Mouse (Mus musculus): ENCODE results near the gene Olfr1312. TPM values are rescaled to one million over a fixed set of nuclear protein-coding genes. Genes with fewer than 3 reads are reported as not detected.
"Not testable (repeated sequence)": the region's sequence is repeated elsewhere in the genome, so short reads cannot be mapped to it uniquely, and the experiment has no call there.

Olfr1312 gene
- not detected in 2 replicates for polyA plus RNA-seq (2015; fragmentation: Nextera tagmentation; extraction: Ambion mirVana)

GRCm38 (mm10) chr2:112050138-112050537, at the start of gene Olfr1312:
Gene Olfr1312 (minus strand): TSS chr2:112050238.
- Histone ChIP-seq H3K9me3 (ENCODE audit: low read length) (no peaks in the 10 kb centered on the region), H3K4me2 (replicated peaks; ENCODE audit: low read depth, low read length) (no peak within 1 kb of the TSS), H3K9ac (replicated peaks; ENCODE audit: low read length) (no peak within 1 kb of the TSS), H3K36me3 (ENCODE audit: insufficient read depth, low read length) (no peaks in the 10 kb centered on the region), H3K27ac (ENCODE audit: low read length) (no peak within 1 kb of the TSS), H3K27me3 (ENCODE audit: insufficient read depth, low read length) (no peaks in the 10 kb centered on the region), H3K4me1 (ENCODE audit: insufficient read depth, low read length) (no peaks in the 10 kb centered on the region), H3K4me3 (ENCODE audit: low read length) (no peak within 1 kb of the TSS)
- WGBS = 40% methylated on average over 1 of the region's 1 CpGs
- ATAC-seq (ENCODE audit: low FRiP score, low TSS enrichment) = no peak

GRCm38 (mm10) chr2:112096681-112097080, 46.6 kb upstream of the Olfr1312 start, which contains the start of gene Olfr1314:
Gene Olfr1314 (minus strand): TSS chr2:112096781.
- H3K9ac ChIP-seq (replicated peaks; ENCODE audit: low read length) = no peak within 1 kb of the TSS

GRCm38 (mm10) chr2:112077743-112078142, 27.7 kb upstream of the Olfr1312 start, which contains the start of gene Olfr1313:
Gene Olfr1313 (minus strand): TSS chr2:112077843.
- H3K4me1 ChIP-seq (ENCODE audit: insufficient read depth, low read length) = no peaks in the 10 kb centered on the region
- no peak for ATAC-seq (ENCODE audit: low FRiP score, low TSS enrichment)
- no peak within 1 kb of the TSS for H3K9ac ChIP-seq (replicated peaks; ENCODE audit: low read length)
- no peaks in the 10 kb centered on the region for H3K27me3 ChIP-seq (ENCODE audit: insufficient read depth, low read length)
- H3K4me3 ChIP-seq (ENCODE audit: low read length) = no peak within 1 kb of the TSS
- H3K36me3 ChIP-seq (ENCODE audit: insufficient read depth, low read length) = no peaks in the 10 kb centered on the region
- H3K27ac ChIP-seq (ENCODE audit: low read length) = no peak within 1 kb of the TSS
- H3K4me2 ChIP-seq (replicated peaks; ENCODE audit: low read depth, low read length) = no peak within 1 kb of the TSS
- H3K9me3 ChIP-seq (ENCODE audit: low read length) = no peaks in the 10 kb centered on the region

More at GRCm38 (mm10) chr2:112096681-112097080, 46.6 kb upstream of the Olfr1312 start, which contains the start of gene Olfr1314:
- ATAC-seq (ENCODE audit: low FRiP score, low TSS enrichment) = no peak
- Histone ChIP-seq H3K36me3 (ENCODE audit: insufficient read depth, low read length) (no peaks in the 10 kb centered on the region), H3K27ac (ENCODE audit: low read length) (no peak within 1 kb of the TSS), H3K9me3 (ENCODE audit: low read length) (no peaks in the 10 kb centered on the region), H3K4me1 (ENCODE audit: insufficient read depth, low read length) (no peaks in the 10 kb centered on the region), H3K27me3 (ENCODE audit: insufficient read depth, low read length) (no peaks in the 10 kb centered on the region), H3K4me3 (ENCODE audit: low read length) (no peak within 1 kb of the TSS), H3K4me2 (replicated peaks; ENCODE audit: low read depth, low read length) (no peak within 1 kb of the TSS)

GRCm38 (mm10) chr2:112026971-112027370, 23.1 kb downstream of the Olfr1312 start:
- not testable (repeated sequence) for H3K9me3 ChIP-seq (ENCODE audit: low read length); H3K4me3 ChIP-seq (ENCODE audit: low read length); H3K9ac ChIP-seq (replicated peaks; ENCODE audit: low read length); H3K27ac ChIP-seq (ENCODE audit: low read length); H3K4me1 ChIP-seq (ENCODE audit: insufficient read depth, low read length); H3K36me3 ChIP-seq (ENCODE audit: insufficient read depth, low read length); H3K4me2 ChIP-seq (replicated peaks; ENCODE audit: low read depth, low read length); H3K27me3 ChIP-seq (ENCODE audit: insufficient read depth, low read length)
- WGBS = 47% methylated on average over 6 of the region's 6 CpGs
- peak; percentile 86 for ATAC-seq (ENCODE audit: low FRiP score, low TSS enrichment)

- H3K27ac ChIP-seq (ENCODE audit: low read length) = no peak within 1 kb of the TSS
- no peaks in the 10 kb centered on the region for H3K36me3 ChIP-seq (ENCODE audit: insufficient read depth, low read length)
- no peak within 1 kb of the TSS for H3K4me3 ChIP-seq (ENCODE audit: low read length)
- no peak for ATAC-seq (ENCODE audit: low FRiP score, low TSS enrichment)
- H3K9me3 ChIP-seq (ENCODE audit: low read length) = no peaks in the 10 kb centered on the region
- H3K27me3 ChIP-seq (ENCODE audit: insufficient read depth, low read length) = no peaks in the 10 kb centered on the region
- no peak within 1 kb of the TSS for H3K4me2 ChIP-seq (replicated peaks; ENCODE audit: low read depth, low read length)
- no peak within 1 kb of the TSS for H3K9ac ChIP-seq (replicated peaks; ENCODE audit: low read length)
- 90% methylated on average over 2 of the region's 2 CpGs for WGBS
- no peaks in the 10 kb centered on the region for H3K4me1 ChIP-seq (ENCODE audit: insufficient read depth, low read length)
Measured at GRCm38 (mm10) chr2:112024312-112024711, 25.7 kb downstream of the Olfr1312 start, which contains the start of gene Olfr1311. Gene Olfr1311 (minus strand): TSS chr2:112024412.

- no peak overlapping the region for H3K9ac ChIP-seq (replicated peaks; ENCODE audit: low read length)
- ATAC-seq (ENCODE audit: low FRiP score, low TSS enrichment) = no peak
- H3K9me3 ChIP-seq (ENCODE audit: low read length) = no peaks in the 10 kb centered on the region
- H3K4me2 ChIP-seq (replicated peaks; ENCODE audit: low read depth, low read length) = no peak overlapping the region
- no peaks in the 10 kb centered on the region for H3K36me3 ChIP-seq (ENCODE audit: insufficient read depth, low read length)
- no peak overlapping the region for H3K4me3 ChIP-seq (ENCODE audit: low read length)
- H3K27ac ChIP-seq (ENCODE audit: low read length) = no peak overlapping the region
- H3K27me3 ChIP-seq (ENCODE audit: insufficient read depth, low read length) = no peaks in the 10 kb centered on the region
- no peaks in the 10 kb centered on the region for H3K4me1 ChIP-seq (ENCODE audit: insufficient read depth, low read length)
- 80% methylated on average over 3 of the region's 3 CpGs for WGBS
Measured at GRCm38 (mm10) chr2:112014900-112015299, 35.1 kb downstream of the Olfr1312 start.

GRCm38 (mm10) chr2:112012608-112013007, 37.4 kb downstream of the Olfr1312 start, which contains the start of gene Olfr1310:
Gene Olfr1310 (minus strand): TSS chr2:112012708.
- H3K4me2 ChIP-seq (replicated peaks; ENCODE audit: low read depth, low read length) = no peak within 1 kb of the TSS
- no peak within 1 kb of the TSS for H3K9ac ChIP-seq (replicated peaks; ENCODE audit: low read length)
- no peaks in the 10 kb centered on the region for H3K27me3 ChIP-seq (ENCODE audit: insufficient read depth, low read length)
- H3K36me3 ChIP-seq (ENCODE audit: insufficient read depth, low read length) = no peaks in the 10 kb centered on the region
- no peak within 1 kb of the TSS for H3K27ac ChIP-seq (ENCODE audit: low read length)
- no peaks in the 10 kb centered on the region for H3K4me1 ChIP-seq (ENCODE audit: insufficient read depth, low read length)
- ATAC-seq (ENCODE audit: low FRiP score, low TSS enrichment) = no peak
- no peak within 1 kb of the TSS for H3K4me3 ChIP-seq (ENCODE audit: low read length)
- H3K9me3 ChIP-seq (ENCODE audit: low read length) = no peaks in the 10 kb centered on the region

- no peak within 1 kb of the TSS for H3K4me3 ChIP-seq (ENCODE audit: low read length)
- no peaks in the 10 kb centered on the region for H3K36me3 ChIP-seq (ENCODE audit: insufficient read depth, low read length)
- no peak within 1 kb of the TSS for H3K4me2 ChIP-seq (replicated peaks; ENCODE audit: low read depth, low read length)
- no peaks in the 10 kb centered on the region for H3K27me3 ChIP-seq (ENCODE audit: insufficient read depth, low read length)
- H3K4me1 ChIP-seq (ENCODE audit: insufficient read depth, low read length) = no peaks in the 10 kb centered on the region
- WGBS = 66% methylated on average over 1 of the region's 1 CpGs
- H3K9me3 ChIP-seq (ENCODE audit: low read length) = no peaks in the 10 kb centered on the region
- no peak for ATAC-seq (ENCODE audit: low FRiP score, low TSS enrichment)
- no peak within 1 kb of the TSS for H3K9ac ChIP-seq (replicated peaks; ENCODE audit: low read length)
- H3K27ac ChIP-seq (ENCODE audit: low read length) = no peak within 1 kb of the TSS
Measured at GRCm38 (mm10) chr2:111990181-111990580, 59.9 kb downstream of the Olfr1312 start, which contains the start of gene Olfr1309. Gene Olfr1309 (minus strand): TSS chr2:111990281.

Other genes with a start within 250 kb of the Olfr1312 start
- not detected in 2 replicates for gene Olfr1303, start 229.9 kb downstream of the Olfr1312 start, polyA plus RNA-seq (2015; fragmentation: Nextera tagmentation; extraction: Ambion mirVana)
- gene Olfr1305, start 173.1 kb downstream of the Olfr1312 start, polyA plus RNA-seq (2015; fragmentation: Nextera tagmentation; extraction: Ambion mirVana) = not detected in 2 replicates
- not detected in 2 replicates for gene Olfr1306, start 134.0 kb downstream of the Olfr1312 start, polyA plus RNA-seq (2015; fragmentation: Nextera tagmentation; extraction: Ambion mirVana)
- not detected in 2 replicates for gene Olfr1307, start 100.8 kb downstream of the Olfr1312 start, polyA plus RNA-seq (2015; fragmentation: Nextera tagmentation; extraction: Ambion mirVana)
- not detected in 2 replicates for gene Olfr1308, start 85.3 kb downstream of the Olfr1312 start, polyA plus RNA-seq (2015; fragmentation: Nextera tagmentation; extraction: Ambion mirVana)
- gene Olfr1309, start 60.0 kb downstream of the Olfr1312 start, polyA plus RNA-seq (2015; fragmentation: Nextera tagmentation; extraction: Ambion mirVana) = not detected in 2 replicates
- not detected in 2 replicates for gene Olfr1310, start 37.5 kb downstream of the Olfr1312 start, polyA plus RNA-seq (2015; fragmentation: Nextera tagmentation; extraction: Ambion mirVana)
- not detected in 2 replicates for gene Olfr1311, start 25.8 kb downstream of the Olfr1312 start, polyA plus RNA-seq (2015; fragmentation: Nextera tagmentation; extraction: Ambion mirVana)
- not detected in 2 replicates for gene Olfr1313, start 27.6 kb upstream of the Olfr1312 start, polyA plus RNA-seq (2015; fragmentation: Nextera tagmentation; extraction: Ambion mirVana)
- gene Olfr1314, start 46.5 kb upstream of the Olfr1312 start, polyA plus RNA-seq (2015; fragmentation: Nextera tagmentation; extraction: Ambion mirVana) = not detected in 2 replicates
- gene Olfr1315-ps1, start 65.2 kb upstream of the Olfr1312 start, polyA plus RNA-seq (2015; fragmentation: Nextera tagmentation; extraction: Ambion mirVana) = not detected in 2 replicates
- gene Olfr1316, start 84.7 kb upstream of the Olfr1312 start, polyA plus RNA-seq (2015; fragmentation: Nextera tagmentation; extraction: Ambion mirVana) = not detected in 2 replicates
- gene Olfr1317, start 90.1 kb upstream of the Olfr1312 start, polyA plus RNA-seq (2015; fragmentation: Nextera tagmentation; extraction: Ambion mirVana) = not detected in 2 replicates
- gene Olfr1318, start 104.0 kb upstream of the Olfr1312 start, polyA plus RNA-seq (2015; fragmentation: Nextera tagmentation; extraction: Ambion mirVana) = not detected in 2 replicates
- gene Lpcat4, start 189.2 kb upstream of the Olfr1312 start, polyA plus RNA-seq (2015; fragmentation: Nextera tagmentation; extraction: Ambion mirVana) = 28.0 and 30.0 TPM in 2 replicates
- gene Nutm1, start 209.1 kb upstream of the Olfr1312 start, polyA plus RNA-seq (2015; fragmentation: Nextera tagmentation; extraction: Ambion mirVana) = 0.04 and 0.05 TPM in 2 replicates
- gene Nop10, start 211.7 kb upstream of the Olfr1312 start, polyA plus RNA-seq (2015; fragmentation: Nextera tagmentation; extraction: Ambion mirVana) = 225 and 243 TPM in 2 replicates
- 9.4 and 12.3 TPM in 2 replicates for gene Slc12a6, start 215.6 kb upstream of the Olfr1312 start, polyA plus RNA-seq (2015; fragmentation: Nextera tagmentation; extraction: Ambion mirVana)
- gene Gm21985, start 216.1 kb upstream of the Olfr1312 start, polyA plus RNA-seq (2015; fragmentation: Nextera tagmentation; extraction: Ambion mirVana) = not detected in 2 replicates

All from kidney, embryonic 16.5 days (tissue).